Mouse (Mus musculus) embryo, embryonic 11 days (tissue): ENCODE results near the gene Gm21972.

Source experiments
- DNase-seq: peaks from one replicate; pipeline ENCODE4 v3.0.0-alpha.2; 2015

The Gm21972 gene

GRCm38 (mm10) chr1:86133337-86133736 lies at the start of gene Gm21972:
Gm21972 (plus strand) TSS chr1:86133637.
- DNase-seq: no peak

- no peak for DNase-seq
Observed at GRCm38 (mm10) chr1:86094413-86094812, 39.0 kb upstream of the Gm21972 start.

- DNase-seq: no peak
Observed at GRCm38 (mm10) chr1:86105054-86105453, 28.4 kb upstream of the Gm21972 start.

GRCm38 (mm10) chr1:86111779-86112178 lies 21.7 kb upstream of the Gm21972 start, which contains the start of gene Htr2b:
Htr2b (minus strand) TSS chr1:86111970.
- peak; percentile 10 for DNase-seq

- no peak for DNase-seq
Observed at GRCm38 (mm10) chr1:86114141-86114540, 19.3 kb upstream of the Gm21972 start.

- DNase-seq: no peak
Observed at GRCm38 (mm10) chr1:86119549-86119948, 13.9 kb upstream of the Gm21972 start.

GRCm38 (mm10) chr1:86126036-86126435 lies 7.4 kb upstream of the Gm21972 start:
- DNase-seq: no peak

- DNase-seq: no peak
Observed at GRCm38 (mm10) chr1:86135315-86135714, 1.9 kb downstream of the Gm21972 start.

GRCm38 (mm10) chr1:86141081-86141480 lies 7.6 kb downstream of the Gm21972 start:
- no peak for DNase-seq

GRCm38 (mm10) chr1:86143165-86143564 lies 9.7 kb downstream of the Gm21972 start:
- DNase-seq: no peak

- DNase-seq: no peak
Observed at GRCm38 (mm10) chr1:86144001-86144944, 10.8 kb downstream of the Gm21972 start.

- DNase-seq: no peak
Observed at GRCm38 (mm10) chr1:86146293-86146692, 12.9 kb downstream of the Gm21972 start.

GRCm38 (mm10) chr1:86147557-86147956 lies 14.1 kb downstream of the Gm21972 start:
- no peak for DNase-seq

GRCm38 (mm10) chr1:86148161-86148560 lies 14.7 kb downstream of the Gm21972 start:
- no peak for DNase-seq

GRCm38 (mm10) chr1:86150929-86151328 lies 17.5 kb downstream of the Gm21972 start:
- no peak for DNase-seq

- no peak for DNase-seq
Observed at GRCm38 (mm10) chr1:86151376-86151775, 17.9 kb downstream of the Gm21972 start.

- no peak for DNase-seq
Observed at GRCm38 (mm10) chr1:86152618-86153017, 19.2 kb downstream of the Gm21972 start.

GRCm38 (mm10) chr1:86154133-86154823 lies 20.8 kb downstream of the Gm21972 start, which contains the start of gene Armc9:
Armc9 (plus strand) TSS chr1:86154780.
- DNase-seq: peak; percentile 98

- no peak for DNase-seq
Observed at GRCm38 (mm10) chr1:86154824-86155164, 21.4 kb downstream of the Gm21972 start.

GRCm38 (mm10) chr1:86156075-86156474 lies 22.6 kb downstream of the Gm21972 start:
- DNase-seq: no peak

- DNase-seq: no peak
Observed at GRCm38 (mm10) chr1:86156595-86156994, 23.2 kb downstream of the Gm21972 start.

- DNase-seq: no peak
Observed at GRCm38 (mm10) chr1:86160059-86160458, 26.6 kb downstream of the Gm21972 start.

GRCm38 (mm10) chr1:86160479-86160878 lies 27.0 kb downstream of the Gm21972 start:
- no peak for DNase-seq

GRCm38 (mm10) chr1:86161061-86161460 lies 27.6 kb downstream of the Gm21972 start:
- DNase-seq: no peak
